Mouse (Mus musculus): Measurements from ENCODE around the gene Cenpl. TPM values are rescaled to one million over a fixed set of nuclear protein-coding genes. Genes with fewer than 3 reads are reported as not detected.
"Not testable (repeated sequence)": the region's sequence is repeated elsewhere in the genome, so short reads cannot be mapped to it uniquely, and the experiment has no call there.

The Cenpl gene
- 1 to 10 TPM; 1.4 TPM for total RNA-seq (2021)
- long read RNA-seq, experiment 1, partial matches to known transcripts: 0 of 6 reads
- long read RNA-seq, experiment 1, other reads (novel, unspliced or antisense): 2 of 6 reads
- long read RNA-seq, experiment 2, partial matches to known transcripts: 1 of 2 reads
- long read RNA-seq, experiment 2, other reads (novel, unspliced or antisense): 0 of 2 reads

- intact Hi-C loops (cut with DNase I): loop anchor here (2.0 kb wide), 2 partner anchors 36 to 60 kb away; partner anchors contain the start of genes Klhl20 and Zbtb37
- H3K4me3 ChIP-seq: peak within 1 kb of the TSS; percentile 77
- DNase-seq (ENCODE audit: extremely low spot score in 1 of 2, low spot score in 2 of 2): peak; percentile 96
- TF ChIP-seq CTCF (IDR thresholded peaks at IDR 0.05): peak; percentile 4
- H3K27ac ChIP-seq: peak within 1 kb of the TSS; percentile 84
Observed at GRCm38 (mm10) chr1:161070352-161071271, at the start of gene Cenpl, which contains the start of gene Dars2. Cenpl (plus strand) TSS chr1:161070713. Dars2 (minus strand) TSS chr1:161070658.

GRCm38 (mm10) chr1:161025410-161026210, 44.9 kb upstream of the Cenpl start:
- no peak for TF ChIP-seq CTCF (IDR thresholded peaks at IDR 0.05)
- Histone ChIP-seq H3K4me3 (no peak overlapping the region), H3K27ac (no peak overlapping the region)
- intact Hi-C loops (cut with DNase I): no loop called here
- DNase-seq (ENCODE audit: extremely low spot score in 1 of 2, low spot score in 2 of 2): no peak

- no peak for TF ChIP-seq CTCF (IDR thresholded peaks at IDR 0.05)
- no peak overlapping the region for H3K4me3 ChIP-seq
- DNase-seq (ENCODE audit: extremely low spot score in 1 of 2, low spot score in 2 of 2): no peak
- intact Hi-C loops (cut with DNase I): no loop called here
- H3K27ac ChIP-seq: no peak overlapping the region
Observed at GRCm38 (mm10) chr1:161027196-161027595, 43.3 kb upstream of the Cenpl start.

- H3K27ac ChIP-seq; H3K4me3 ChIP-seq; DNase-seq (ENCODE audit: extremely low spot score in 1 of 2, low spot score in 2 of 2); intact Hi-C loops (cut with DNase I): not testable (repeated sequence)
Observed at GRCm38 (mm10) chr1:161028427-161028826, 42.1 kb upstream of the Cenpl start.

- no peak for DNase-seq (ENCODE audit: extremely low spot score in 1 of 2, low spot score in 2 of 2)
- intact Hi-C loops (cut with DNase I): loop anchor here (10.0 kb wide), 1 partner anchor 285 kb away; no protein-coding TSS in a partner anchor
- no peak overlapping the region for H3K4me3 ChIP-seq
- TF ChIP-seq CTCF (IDR thresholded peaks at IDR 0.05): no peak
- no peak overlapping the region for H3K27ac ChIP-seq
Observed at GRCm38 (mm10) chr1:161030058-161030457, 40.5 kb upstream of the Cenpl start.

- Histone ChIP-seq H3K4me3 (no peak overlapping the region), H3K27ac (no peak overlapping the region)
- DNase-seq (ENCODE audit: extremely low spot score in 1 of 2, low spot score in 2 of 2): no peak
- intact Hi-C loops (cut with DNase I): loop anchor here (10.0 kb wide), 1 partner anchor 287 kb away; no protein-coding TSS in a partner anchor
- no peak for TF ChIP-seq CTCF (IDR thresholded peaks at IDR 0.05)
Observed at GRCm38 (mm10) chr1:161031881-161032280, 38.6 kb upstream of the Cenpl start.

GRCm38 (mm10) chr1:161032345-161032744, 38.2 kb upstream of the Cenpl start:
- no peak for DNase-seq (ENCODE audit: extremely low spot score in 1 of 2, low spot score in 2 of 2)
- H3K4me3 ChIP-seq: no peak overlapping the region
- no peak for TF ChIP-seq CTCF (IDR thresholded peaks at IDR 0.05)
- H3K27ac ChIP-seq: no peak overlapping the region
- intact Hi-C loops (cut with DNase I): loop anchor here (10.0 kb wide), 1 partner anchor 288 kb away; no protein-coding TSS in a partner anchor

GRCm38 (mm10) chr1:161033856-161034434, 36.6 kb upstream of the Cenpl start:
- peak overlapping the region; percentile 98 for H3K27ac ChIP-seq
- intact Hi-C loops (cut with DNase I): loop anchor here (2.0 to 10.0 kb wide), 3 partner anchors 37 to 289 kb away; partner anchors contain the start of genes Cenpl, Dars2 and Rabgap1l
- no peak for TF ChIP-seq CTCF (IDR thresholded peaks at IDR 0.05)

GRCm38 (mm10) chr1:161034435-161035280, 35.9 kb upstream of the Cenpl start, which contains the start of gene Zbtb37:
Zbtb37 (minus strand) TSS chr1:161034849.
- no peak for TF ChIP-seq CTCF (IDR thresholded peaks at IDR 0.05)
- DNase-seq (ENCODE audit: extremely low spot score in 1 of 2, low spot score in 2 of 2): peak; percentile 94 to 97
- intact Hi-C loops (cut with DNase I): loop anchor here (2.0 to 10.0 kb wide), 3 partner anchors 36 to 290 kb away; partner anchors contain the start of genes Cenpl, Dars2 and Rabgap1l

More at GRCm38 (mm10) chr1:161033856-161034434, 36.6 kb upstream of the Cenpl start:
- peak overlapping the region; percentile 91 for H3K4me3 ChIP-seq
- no peak for DNase-seq (ENCODE audit: extremely low spot score in 1 of 2, low spot score in 2 of 2)

GRCm38 (mm10) chr1:161035281-161035785, 35.2 kb upstream of the Cenpl start:
- intact Hi-C loops (cut with DNase I): loop anchor here (2.0 to 10.0 kb wide), 3 partner anchors 35 to 291 kb away; partner anchors contain the start of genes Cenpl, Dars2 and Rabgap1l
- Histone ChIP-seq H3K4me3 (peak overlapping the region; percentile 91), H3K27ac (peak overlapping the region; percentile 98)
- no peak for TF ChIP-seq CTCF (IDR thresholded peaks at IDR 0.05)
- DNase-seq (ENCODE audit: extremely low spot score in 1 of 2, low spot score in 2 of 2): peak in 1 of 2 experiments; percentile 49

More at GRCm38 (mm10) chr1:161034435-161035280, 35.9 kb upstream of the Cenpl start, which contains the start of gene Zbtb37:
- peak within 1 kb of the TSS; percentile 98 for H3K27ac ChIP-seq
- H3K4me3 ChIP-seq: peak within 1 kb of the TSS; percentile 91
